Mouse (Mus musculus): ENCODE measurements around the gene Hoxd4. TPM values are rescaled to one million over a fixed set of nuclear protein-coding genes. Genes with fewer than 3 reads are reported as not detected.

The Hoxd4 gene
- total RNA-seq, 2 experiments from 2014 or later = not detected

DNA sequence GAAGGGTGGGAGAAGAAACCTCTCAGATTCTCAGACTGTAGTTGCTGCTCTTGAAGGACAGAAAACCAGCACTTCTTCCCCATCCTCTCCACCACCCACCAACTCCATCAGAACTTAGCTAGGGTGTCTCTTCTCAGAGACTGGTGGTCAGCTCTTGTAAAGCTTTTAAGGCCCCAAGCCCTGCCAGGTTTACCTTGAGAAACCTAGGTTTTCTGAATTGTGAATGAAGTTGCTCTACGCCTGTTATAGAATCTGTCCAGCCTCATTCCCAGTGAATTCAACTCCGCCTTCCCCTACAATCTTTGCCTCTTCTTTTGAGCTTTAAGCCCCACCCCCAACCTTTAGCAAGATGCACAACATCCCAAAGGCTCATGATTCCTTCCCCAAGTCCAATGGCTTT, 34.6 kb upstream of the Hoxd4 start:
- ATAC-seq (replicated peaks; ENCODE audit: low FRiP score, low TSS enrichment, poor library complexity, severe bottlenecking) = no peak

- no peak for ATAC-seq (replicated peaks; ENCODE audit: low FRiP score, low TSS enrichment, poor library complexity, severe bottlenecking)
Observed at GRCm38 (mm10) chr2:74678891-74679595, 32.7 kb upstream of the Hoxd4 start, which contains the start of gene Hoxd11. Gene Hoxd11 (plus strand): TSS chr2:74679557.

DNA sequence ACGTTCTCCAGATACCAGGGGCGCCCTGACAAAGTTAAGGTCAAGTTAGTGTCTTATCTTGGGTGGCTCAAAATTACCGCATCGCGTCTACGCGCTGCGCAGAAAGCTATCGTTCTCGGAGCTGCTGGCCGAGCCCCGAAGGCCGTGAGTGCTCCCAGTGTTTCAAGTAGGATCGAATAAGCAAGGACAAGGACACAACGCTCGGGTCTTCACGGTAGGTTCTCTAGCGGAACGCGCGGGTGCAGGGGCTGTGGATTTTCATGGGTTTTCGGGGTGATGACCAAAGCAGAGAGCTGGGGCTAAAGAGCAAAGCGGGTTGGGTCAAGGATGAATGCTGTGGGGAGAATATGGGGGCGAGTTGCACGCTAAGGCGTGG, 32.1 kb upstream of the Hoxd4 start:
- no peak for ATAC-seq (replicated peaks; ENCODE audit: low FRiP score, low TSS enrichment, poor library complexity, severe bottlenecking)

- ATAC-seq (replicated peaks; ENCODE audit: low FRiP score, low TSS enrichment, poor library complexity, severe bottlenecking) = no peak
Observed at GRCm38 (mm10) chr2:74679980-74680379, 31.7 kb upstream of the Hoxd4 start.

DNA sequence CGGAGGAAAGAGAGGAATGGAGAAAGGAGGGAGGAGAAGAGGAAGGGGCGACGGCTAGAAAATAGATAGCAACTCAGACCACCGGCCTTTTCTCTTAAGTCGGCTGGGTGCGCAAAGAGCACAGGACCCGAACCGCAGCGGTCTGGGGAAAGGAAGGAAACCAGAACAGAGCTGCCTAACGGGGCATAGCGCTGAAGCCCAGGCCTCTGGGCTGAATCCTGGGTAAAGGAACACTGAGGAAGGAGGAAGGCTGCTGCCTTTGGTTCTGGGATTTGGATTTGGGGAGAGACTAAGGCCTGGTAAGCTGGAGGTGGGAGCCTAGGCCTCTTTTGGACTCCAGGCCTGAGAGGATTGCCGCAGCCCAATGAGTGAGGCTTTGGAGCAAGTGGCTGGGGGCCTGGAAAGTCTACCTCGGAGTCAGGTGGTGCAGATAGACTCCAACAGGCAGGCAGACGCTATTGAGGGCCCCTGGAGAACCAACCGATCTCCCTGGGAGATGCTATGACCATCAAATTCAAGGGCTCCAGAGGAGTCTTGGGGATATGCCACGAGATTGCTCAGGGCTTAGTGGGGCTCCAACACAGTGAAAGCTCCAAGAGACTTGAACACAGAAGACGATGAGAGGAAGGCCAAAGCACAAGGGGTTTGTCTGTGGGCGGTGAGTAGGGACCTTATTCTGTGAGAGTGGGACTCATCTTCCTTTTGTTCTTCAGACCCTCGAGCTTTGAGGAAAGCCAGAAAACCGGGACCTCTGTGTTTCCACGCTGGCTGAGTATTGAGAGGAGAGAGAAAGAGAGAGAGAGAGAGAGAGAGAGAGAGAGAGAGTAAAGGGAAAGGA, 30.9 kb upstream of the Hoxd4 start:
- no peak for ATAC-seq (replicated peaks; ENCODE audit: low FRiP score, low TSS enrichment, poor library complexity, severe bottlenecking)

DNA sequence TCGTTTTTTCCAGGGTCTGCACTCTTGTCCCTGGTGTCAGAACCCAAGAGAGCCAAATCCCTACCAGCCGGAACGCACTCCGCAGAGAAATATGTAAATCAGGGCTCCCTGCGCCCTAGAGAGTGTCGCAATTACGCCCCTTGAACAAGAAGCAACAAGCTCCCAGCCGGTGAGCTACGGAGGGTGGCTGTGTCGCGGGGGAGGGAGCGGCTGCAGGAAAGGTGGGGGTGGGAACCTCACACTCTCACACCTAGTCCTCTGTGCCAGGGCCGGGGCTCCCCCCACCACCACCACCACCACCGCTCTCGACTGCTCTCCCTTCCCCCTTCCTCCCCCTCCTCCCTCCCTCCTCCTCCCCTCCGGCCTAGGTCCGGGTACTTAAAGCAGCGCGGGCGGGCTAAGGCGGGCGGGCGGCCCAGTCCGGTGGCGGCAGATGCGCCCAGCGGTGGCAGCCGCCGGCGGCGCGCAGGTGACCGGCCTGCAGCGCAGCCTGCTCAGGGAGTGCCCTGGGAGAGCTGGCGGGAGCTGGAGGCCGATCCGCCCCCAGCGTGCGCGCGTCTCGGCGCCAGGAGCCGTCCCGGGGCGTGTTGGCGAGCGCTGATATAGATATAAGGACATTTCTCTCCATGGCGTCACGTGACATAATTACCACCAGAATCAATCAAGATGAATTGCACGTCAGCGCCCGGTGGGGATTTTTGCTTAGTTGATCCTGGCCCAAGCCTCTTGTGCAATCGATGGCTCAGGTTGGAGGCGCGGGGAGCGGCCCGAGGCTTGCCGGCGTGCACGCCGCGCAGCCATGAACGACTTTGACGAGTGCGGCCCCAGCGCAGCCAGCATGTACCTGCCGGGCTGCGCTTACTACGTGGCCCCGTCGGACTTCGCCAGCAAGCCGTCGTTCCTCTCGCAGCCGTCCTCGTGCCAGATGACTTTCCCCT, 29.9 kb upstream of the Hoxd4 start:
- ATAC-seq (replicated peaks; ENCODE audit: low FRiP score, low TSS enrichment, poor library complexity, severe bottlenecking) = no peak

DNA sequence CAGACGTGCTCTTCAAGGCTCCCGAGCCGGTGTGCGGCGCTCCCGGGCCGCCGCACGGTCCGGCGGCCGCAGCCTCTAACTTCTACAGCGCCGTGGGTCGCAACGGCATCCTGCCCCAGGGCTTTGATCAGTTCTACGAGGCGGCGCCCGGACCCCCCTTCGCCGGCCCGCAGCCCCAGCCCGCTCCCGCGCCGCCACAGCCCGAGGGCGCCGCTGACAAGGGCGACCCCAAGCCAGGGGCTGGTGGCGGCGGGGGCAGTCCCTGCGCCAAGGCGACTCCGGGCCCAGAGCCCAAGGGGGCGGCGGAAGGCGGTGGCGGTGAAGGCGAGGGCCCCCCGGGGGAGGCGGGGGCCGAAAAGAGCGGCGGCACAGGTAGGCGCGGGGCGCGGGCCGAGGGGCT, 28.9 kb upstream of the Hoxd4 start:
- no peak for ATAC-seq (replicated peaks; ENCODE audit: low FRiP score, low TSS enrichment, poor library complexity, severe bottlenecking)

GRCm38 (mm10) chr2:74683471-74683951, 28.2 kb upstream of the Hoxd4 start:
- ATAC-seq (replicated peaks; ENCODE audit: low FRiP score, low TSS enrichment, poor library complexity, severe bottlenecking) = no peak

GRCm38 (mm10) chr2:74684106-74684505, 27.6 kb upstream of the Hoxd4 start:
- no peak for ATAC-seq (replicated peaks; ENCODE audit: low FRiP score, low TSS enrichment, poor library complexity, severe bottlenecking)

DNA sequence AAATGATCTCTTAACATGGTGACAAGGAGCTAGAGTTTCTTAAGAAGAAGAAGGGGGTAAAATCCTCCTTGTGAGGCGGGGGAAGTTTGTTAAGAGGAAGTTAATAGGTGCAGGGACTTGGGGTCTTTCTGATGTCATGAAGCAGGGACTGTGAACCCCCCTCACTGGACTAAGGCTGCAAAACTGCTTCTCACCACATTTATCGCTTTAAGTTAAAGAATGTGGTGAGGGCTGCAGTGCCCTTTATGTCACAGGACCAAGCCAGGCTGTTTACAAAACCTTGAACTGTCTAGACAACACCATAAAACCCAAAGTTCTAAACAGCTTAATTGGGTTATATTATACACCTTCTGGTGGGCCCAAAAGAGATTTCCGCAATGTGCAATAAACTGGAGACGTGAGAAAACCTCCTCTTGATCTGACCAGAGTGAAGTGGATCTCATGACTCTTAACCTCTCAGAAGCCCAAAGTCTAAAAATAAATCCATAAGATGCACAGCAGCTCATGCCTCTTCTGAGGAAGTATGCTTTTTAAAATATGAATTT, 26.6 kb upstream of the Hoxd4 start:
- no peak for ATAC-seq (replicated peaks; ENCODE audit: low FRiP score, low TSS enrichment, poor library complexity, severe bottlenecking)

DNA sequence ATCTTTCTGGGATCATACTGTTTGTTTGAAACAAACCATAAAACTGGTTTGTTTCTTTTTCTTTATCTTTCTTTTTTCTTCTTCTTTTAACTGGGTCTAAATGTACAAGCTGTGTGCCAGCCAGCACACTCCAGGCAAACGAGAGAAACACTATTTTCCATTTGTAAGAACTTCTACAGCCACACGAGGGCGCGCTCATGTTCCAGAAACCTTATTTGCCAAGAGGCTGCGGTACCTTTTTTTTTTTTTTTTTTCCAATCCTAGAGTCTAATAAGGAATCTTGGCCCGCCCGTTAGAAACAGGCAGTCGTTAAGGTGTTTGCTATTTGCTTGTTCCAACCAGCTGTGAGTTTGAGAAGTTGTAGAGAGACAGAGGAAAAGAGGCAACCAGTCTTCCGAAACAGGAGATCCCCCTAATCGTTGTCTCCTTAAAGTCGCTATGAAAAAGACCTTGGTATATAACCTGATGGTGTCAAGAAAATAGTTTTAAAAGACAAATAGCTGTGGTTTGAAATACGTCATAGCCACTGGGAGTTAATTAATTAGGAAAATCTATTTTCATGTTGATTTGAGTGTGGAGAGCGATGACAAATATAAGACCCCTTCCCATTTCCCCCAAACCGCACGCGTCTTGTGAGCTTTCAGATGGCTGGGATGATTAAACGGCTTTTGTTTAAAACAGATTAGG, 25.3 kb upstream of the Hoxd4 start:
- ATAC-seq (replicated peaks; ENCODE audit: low FRiP score, low TSS enrichment, poor library complexity, severe bottlenecking) = no peak

DNA sequence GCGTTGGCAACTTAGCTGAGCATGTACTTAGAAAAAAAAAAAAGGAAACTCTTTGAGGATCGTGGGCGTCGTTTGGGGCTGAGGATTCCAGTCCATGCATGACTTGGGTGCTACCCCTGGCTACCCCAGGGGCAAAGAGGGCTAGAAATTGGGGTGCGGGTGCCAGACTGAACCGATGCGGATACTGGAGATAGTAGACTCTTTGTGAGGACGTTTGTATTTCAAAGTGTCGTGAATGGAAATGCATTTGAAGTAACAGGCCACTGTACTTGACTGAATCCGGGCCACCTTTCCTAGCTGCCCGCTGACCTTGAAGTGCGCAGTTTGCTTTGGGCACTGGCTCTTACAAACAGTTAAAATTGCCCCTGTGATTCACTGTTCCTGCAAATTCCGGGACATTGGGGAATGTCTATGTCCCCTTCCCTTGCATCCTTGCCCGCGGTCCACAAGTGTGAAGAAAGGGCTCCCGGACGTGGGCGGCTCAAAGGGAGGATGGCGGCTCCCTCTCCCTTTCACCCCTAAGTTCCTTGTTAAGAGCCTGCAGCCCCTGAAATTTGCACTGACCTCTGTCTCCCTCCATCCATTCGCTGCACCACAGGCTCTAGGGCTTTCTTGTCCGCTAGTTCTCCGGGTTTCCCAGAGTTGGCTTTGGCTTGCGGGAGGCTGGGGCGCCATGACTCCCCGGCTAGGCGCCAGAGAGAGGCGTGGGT, 24.6 kb upstream of the Hoxd4 start:
- no peak for ATAC-seq (replicated peaks; ENCODE audit: low FRiP score, low TSS enrichment, poor library complexity, severe bottlenecking)

DNA sequence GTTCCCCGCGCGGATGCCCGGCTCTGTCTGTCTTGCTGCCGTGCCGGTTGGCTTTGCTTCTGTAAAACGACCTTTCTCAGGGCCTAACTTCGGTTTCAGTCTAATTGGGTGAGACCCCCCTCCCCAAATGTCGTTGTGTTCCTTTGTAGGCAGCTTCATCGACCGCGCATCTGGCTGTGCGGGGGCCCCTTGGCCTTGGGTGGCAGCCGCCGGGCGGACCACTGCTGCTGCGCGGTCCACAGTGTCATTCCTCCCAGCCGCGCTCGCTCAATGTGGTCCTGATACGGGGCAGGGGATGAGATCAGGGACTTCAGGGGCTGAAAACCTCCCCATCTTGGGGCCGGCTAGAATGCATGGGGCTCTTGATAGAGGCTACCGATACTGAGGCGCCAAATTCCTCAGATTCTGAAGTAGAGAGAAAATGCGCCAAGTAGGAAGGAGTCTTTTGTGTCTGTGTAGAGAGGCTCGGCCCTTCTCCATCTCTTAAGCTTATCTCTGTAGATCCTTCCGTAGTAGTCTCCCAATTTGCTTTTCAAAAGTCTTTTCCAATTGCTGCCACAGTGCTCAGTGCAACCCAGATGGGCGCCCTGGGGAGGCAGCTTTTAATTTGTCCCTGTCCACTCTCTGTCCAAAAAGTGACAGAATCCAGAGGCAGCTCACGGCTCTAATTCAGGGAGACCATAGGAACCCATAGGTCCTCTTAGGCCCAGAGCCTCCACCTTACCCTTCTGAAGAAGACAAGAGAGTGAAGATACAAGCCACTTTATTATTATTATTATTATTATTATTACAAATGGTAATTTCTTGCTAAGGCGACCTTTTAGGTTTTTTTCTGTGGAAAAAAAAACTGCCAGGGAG, 23.8 kb upstream of the Hoxd4 start:
- ATAC-seq (replicated peaks; ENCODE audit: low FRiP score, low TSS enrichment, poor library complexity, severe bottlenecking) = no peak

DNA sequence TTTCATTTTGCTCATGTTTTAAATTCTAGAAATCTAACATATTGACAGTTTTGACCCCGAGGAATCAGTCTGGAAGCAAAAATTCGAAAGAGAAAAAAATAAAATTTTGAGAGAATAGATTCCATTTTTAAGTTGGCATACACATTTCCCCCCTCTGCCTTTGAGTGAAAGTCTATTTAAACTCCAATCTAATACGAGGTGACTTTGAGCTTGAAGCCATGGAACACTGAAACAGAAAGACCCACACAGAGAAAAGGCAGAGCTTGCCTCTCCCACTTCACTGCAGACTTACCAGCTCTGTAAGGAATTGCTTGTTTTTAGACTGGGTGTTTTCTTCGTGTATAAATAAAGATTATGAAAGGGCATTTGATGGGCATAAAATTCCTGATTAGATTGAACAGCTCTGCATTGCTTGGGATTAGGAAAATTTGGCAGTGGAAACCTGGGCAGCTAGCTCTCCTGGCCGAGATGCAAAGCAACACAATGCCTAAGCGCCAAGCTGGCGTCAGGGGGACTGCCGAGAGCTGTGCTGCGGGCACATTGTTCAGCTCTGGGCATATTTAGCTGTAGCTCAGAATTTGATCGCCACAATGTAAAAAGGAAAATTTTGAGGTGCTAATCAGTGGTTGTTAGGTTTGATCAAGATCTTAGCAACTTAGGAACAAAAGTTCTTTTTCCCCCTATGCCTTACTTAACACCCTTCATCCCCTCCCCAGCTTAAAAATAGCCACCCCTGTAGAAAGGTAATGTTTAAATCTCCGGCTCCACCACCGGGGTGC, 22.7 kb upstream of the Hoxd4 start:
- ATAC-seq (replicated peaks; ENCODE audit: low FRiP score, low TSS enrichment, poor library complexity, severe bottlenecking) = no peak

DNA sequence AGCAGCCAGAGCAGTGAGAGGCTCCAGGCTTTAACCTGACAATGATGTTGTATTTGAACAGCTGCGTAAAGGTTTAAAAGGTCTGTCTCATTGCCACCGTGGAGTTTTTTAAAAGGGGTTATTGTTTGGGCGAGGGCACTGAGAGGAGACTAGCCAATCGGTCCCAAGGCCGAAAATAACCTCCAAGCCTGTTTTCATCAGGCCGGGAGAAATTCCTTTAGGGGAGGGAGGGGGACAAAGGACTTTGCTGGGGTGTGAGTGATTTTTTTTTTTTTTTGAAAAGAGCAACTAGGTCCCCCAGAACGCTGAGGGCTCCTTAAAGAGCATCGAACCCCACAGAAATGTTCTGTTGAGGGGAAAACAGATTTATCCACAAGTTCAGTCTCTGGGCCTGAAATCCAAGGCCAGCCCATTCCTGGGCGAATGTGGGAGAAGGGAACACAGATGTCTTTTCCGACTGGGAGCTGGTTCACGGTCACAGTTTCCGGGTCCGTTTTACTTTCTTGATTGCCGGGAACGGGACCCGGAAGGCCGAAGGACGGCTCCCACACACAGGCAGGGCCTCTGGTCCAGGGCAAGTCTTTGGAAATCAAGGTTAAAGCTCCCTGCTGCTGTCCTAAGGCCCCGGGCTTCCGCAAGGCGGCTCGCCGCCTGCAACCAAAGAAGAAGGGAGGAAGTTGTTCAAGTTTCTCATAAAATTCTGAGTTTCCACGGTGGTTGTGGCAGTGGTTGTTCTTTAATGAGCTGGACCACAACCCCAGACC, 22.0 kb upstream of the Hoxd4 start:
- ATAC-seq (replicated peaks; ENCODE audit: low FRiP score, low TSS enrichment, poor library complexity, severe bottlenecking) = no peak

DNA sequence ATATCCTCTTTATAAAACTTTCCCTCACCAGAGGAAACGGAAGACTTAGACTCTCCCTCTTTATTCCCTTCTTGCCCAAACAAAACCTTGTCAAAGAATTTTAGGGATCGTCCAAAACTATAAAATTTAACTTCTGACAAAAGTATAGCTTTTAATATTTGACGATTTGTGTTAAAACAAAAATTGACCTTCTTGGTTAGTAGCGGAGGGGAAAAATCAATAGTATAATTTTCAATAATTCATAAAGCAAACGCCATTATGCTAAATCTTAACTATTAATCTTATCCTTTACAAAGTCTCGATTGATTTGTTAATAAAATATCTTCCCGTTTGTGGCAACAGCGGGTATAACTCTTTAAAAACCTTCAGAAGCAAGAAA, 21.4 kb upstream of the Hoxd4 start:
- ATAC-seq (replicated peaks; ENCODE audit: low FRiP score, low TSS enrichment, poor library complexity, severe bottlenecking) = no peak

All from megakaryocyte-erythroid progenitor cell, adult 5-6 weeks (primary cell).